Mouse (Mus musculus) midbrain, embryonic 12.5 days (tissue): ENCODE results near the gene Naip2. TPM values are rescaled to one million over a fixed set of nuclear protein-coding genes. Genes with fewer than 3 reads are reported as not detected.
A peak's percentile ranks its signal among the peaks of the same experiment; 100 is the strongest.
"Not testable (repeated sequence)": the region's sequence is repeated elsewhere in the genome, so short reads cannot be mapped to it uniquely, and the experiment has no call there.

ENCODE experiments used
- ATAC-seq: fragments of 200-750 bp; cut with Nextera tagmentation; 2 replicates; pipeline ENCODE4 v1.8.0; 2017; ENCODE audit warnings: low read depth, moderate TSS enrichment, moderate library complexity; ENCODE audit not compliant: low FRiP score
- H3K27ac ChIP-seq: fragments of 300-500 bp; sonication (generic); replicated peaks from 2 replicates; pipeline ENCODE4 v1.5.1; 2016; ENCODE audit warnings: mild to moderate bottlenecking
- H3K27me3 ChIP-seq: fragments of 300-500 bp; sonication (generic); 2 replicates; pipeline ENCODE4 v1.6.1; 2016; ENCODE audit warnings: mild to moderate bottlenecking
- H3K36me3 ChIP-seq: fragments of 300-500 bp; sonication (generic); 2 replicates; pipeline ENCODE4 v1.6.1; 2016
- H3K4me1 ChIP-seq: fragments of 300-500 bp; sonication (generic); 2 replicates; pipeline ENCODE4 v1.6.1; 2016
- H3K4me2 ChIP-seq: fragments of 300-500 bp; sonication (generic); replicated peaks from 2 replicates; pipeline ENCODE4 v1.6.1; 2016; ENCODE audit warnings: mild to moderate bottlenecking, moderate library complexity
- H3K4me3 ChIP-seq: fragments of 300-500 bp; sonication (generic); 2 replicates; pipeline ENCODE4 v1.5.1; 2016; ENCODE audit warnings: mild to moderate bottlenecking
- H3K9ac ChIP-seq: fragments of 300-500 bp; sonication (generic); replicated peaks from 2 replicates; pipeline ENCODE4 v1.6.1; 2016; ENCODE audit warnings: mild to moderate bottlenecking, moderate library complexity
- H3K9me3 ChIP-seq: fragments of 300-500 bp; sonication (generic); 2 replicates; pipeline ENCODE4 v1.6.1; 2016; ENCODE audit warnings: mild to moderate bottlenecking
- WGBS: fragments of 180-500 bp; shearing (Covaris S2); methylation state at CpG from one replicate; pipeline ENCODE4 v1.1.7; 2016; 5-methylcytosine and 5-hydroxymethylcytosine counted together
- polyA plus RNA-seq: library from polyadenylated mRNA; unstranded; fragments of >200 nt; fragmentation: Nextera tagmentation; extraction: Ambion mirVana; gene quantifications from 2 replicates; pipeline ENCODE4 v1.2.1, GENCODE M21; 2016

Gene Naip2
- polyA plus RNA-seq = 0.34 TPM in 1 of 2 replicates, not detected in the other

DNA sequence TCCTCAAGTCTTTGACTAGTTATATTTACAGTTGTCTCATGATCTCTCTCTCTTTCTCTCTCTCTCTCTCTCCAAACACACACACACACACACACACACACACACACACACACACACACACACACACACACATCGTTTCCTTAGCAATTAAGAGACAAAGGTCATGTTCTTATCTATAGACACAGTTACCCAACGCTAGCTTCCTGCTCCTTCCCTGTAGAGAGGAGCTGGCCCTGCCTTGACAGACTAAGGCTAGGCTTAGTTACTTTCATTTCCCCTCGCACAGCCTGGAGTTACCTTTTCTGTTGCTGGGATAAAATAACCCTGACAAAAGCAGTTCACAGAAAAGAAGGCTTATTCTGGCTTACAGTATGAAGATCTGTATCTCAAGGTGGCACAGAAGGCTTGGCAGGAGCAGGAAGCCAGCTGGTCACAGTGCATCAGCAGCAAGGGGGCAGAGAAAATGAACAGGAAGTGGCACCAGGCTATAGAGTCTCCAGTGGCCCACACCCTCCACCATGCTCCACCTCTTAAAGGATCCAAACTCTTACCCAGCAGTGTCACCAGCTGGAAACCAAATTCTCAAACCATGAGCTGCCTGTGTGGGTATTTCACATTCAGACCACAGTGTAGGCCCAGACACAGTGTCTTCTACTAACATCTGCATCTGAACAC is at the start of gene Naip2:
Gene Naip2, minus strand, starts transcription at position 434 of the 675 bp plus-strand sequence.
- H3K4me2 ChIP-seq, ATAC-seq: not testable (repeated sequence)
- 91% methylated on average over 3 of the region's 3 CpGs for WGBS

DNA sequence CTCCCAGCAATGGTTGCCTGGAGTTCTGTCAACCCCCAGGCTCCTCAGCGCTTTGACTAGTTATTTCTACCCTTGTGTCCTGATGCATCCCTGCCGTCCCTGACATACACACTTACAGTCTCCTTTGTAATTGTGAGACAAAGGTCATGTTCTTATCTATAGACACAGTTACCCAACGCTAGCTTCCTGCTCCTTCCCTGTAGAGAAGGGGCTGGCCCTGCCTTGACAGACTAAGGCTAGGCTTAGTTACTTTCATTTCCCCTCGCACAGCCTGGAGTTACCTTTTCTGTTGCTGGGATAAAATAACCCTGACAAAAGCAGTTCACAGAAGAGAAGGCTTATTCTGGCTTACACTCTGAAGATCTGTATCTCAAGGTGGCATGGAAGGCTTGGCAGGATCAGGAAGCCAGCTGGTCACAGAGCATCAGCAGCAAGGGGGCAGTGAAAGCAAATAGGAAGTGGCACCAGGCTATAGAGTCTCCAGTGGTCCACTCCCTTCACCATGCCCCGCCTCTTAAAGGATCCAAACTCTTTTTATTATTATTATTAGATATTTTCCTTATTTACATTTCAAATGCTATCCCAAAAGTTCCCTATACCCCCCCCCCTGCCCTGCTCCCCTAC is 45.1 kb upstream of the Naip2 start:
- not testable (repeated sequence) for H3K4me3 ChIP-seq, H3K4me1 ChIP-seq, H3K9ac ChIP-seq, H3K4me2 ChIP-seq, H3K36me3 ChIP-seq, ATAC-seq, H3K27ac ChIP-seq, H3K27me3 ChIP-seq, H3K9me3 ChIP-seq
- whole genome bisulfite sequencing = 80% methylated on average over 5 of the region's 5 CpGs

More for the DNA sequence above, at the start of gene Naip2:
- H3K36me3 ChIP-seq, H3K9me3 ChIP-seq, H3K4me1 ChIP-seq, H3K9ac ChIP-seq, H3K27ac ChIP-seq, H3K27me3 ChIP-seq, H3K4me3 ChIP-seq: not testable (repeated sequence)

- H3K27ac ChIP-seq, H3K9me3 ChIP-seq, H3K4me1 ChIP-seq, H3K36me3 ChIP-seq, H3K27me3 ChIP-seq, H3K4me3 ChIP-seq, H3K9ac ChIP-seq, ATAC-seq, H3K4me2 ChIP-seq: not testable (repeated sequence)
- WGBS = 79% methylated on average over 4 of the region's 4 CpGs
These were observed 44.3 kb upstream of the Naip2 start, which contains the start of gene Naip5 for GRCm38 (mm10) chr13:100246223-100246622. Naip5 (minus strand) TSS chr13:100246323.

GRCm38 (mm10) chr13:100243702-100244101 is 41.8 kb upstream of the Naip2 start:
- Histone ChIP-seq H3K4me2 (no peak overlapping the region), H3K9ac (no peak overlapping the region), H3K27me3 (no peaks in the 10 kb centered on the region), H3K4me3 (no peak overlapping the region), H3K4me1 (no peaks in the 10 kb centered on the region), H3K9me3 (no peaks in the 10 kb centered on the region), H3K27ac (no peak overlapping the region), H3K36me3 (no peaks in the 10 kb centered on the region)
- ATAC-seq = peak; percentile 41

- H3K9ac ChIP-seq, H3K27ac ChIP-seq, H3K9me3 ChIP-seq, H3K4me2 ChIP-seq, H3K4me1 ChIP-seq, H3K4me3 ChIP-seq, ATAC-seq, H3K27me3 ChIP-seq, H3K36me3 ChIP-seq: not testable (repeated sequence)
- 78% methylated on average over 1 of the region's 1 CpGs for WGBS
These were observed 11.8 kb upstream of the Naip2 start for GRCm38 (mm10) chr13:100213683-100214082.

DNA sequence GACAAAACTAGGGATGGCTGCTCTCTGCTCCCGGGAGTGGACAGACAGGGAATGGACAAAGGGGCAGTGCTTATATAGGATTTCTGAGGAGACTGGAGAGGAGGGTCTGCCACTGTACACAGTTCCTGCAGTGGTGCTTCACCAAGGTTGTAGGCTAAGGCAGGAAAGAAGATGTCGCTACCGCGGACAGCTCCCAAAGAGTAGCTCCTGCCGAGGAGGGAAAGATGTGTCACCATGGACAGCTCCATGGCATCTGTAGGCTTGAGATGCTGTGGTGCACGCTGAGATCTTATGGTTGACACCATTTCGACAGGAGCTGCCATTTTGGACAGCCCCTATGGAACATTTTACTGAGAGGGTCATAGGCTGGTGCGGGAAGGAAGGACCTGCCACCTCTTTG is 8.6 kb upstream of the Naip2 start:
- 37% methylated on average over 8 of the region's 8 CpGs for WGBS
- Histone ChIP-seq H3K4me3 (no peak overlapping the region), H3K9ac (no peak overlapping the region), H3K36me3 (no peaks in the 10 kb centered on the region), H3K27ac (no peak overlapping the region), H3K4me1 (no peaks in the 10 kb centered on the region), H3K9me3 (no peaks in the 10 kb centered on the region), H3K4me2 (no peak overlapping the region), H3K27me3 (no peaks in the 10 kb centered on the region)
- no peak for ATAC-seq

DNA sequence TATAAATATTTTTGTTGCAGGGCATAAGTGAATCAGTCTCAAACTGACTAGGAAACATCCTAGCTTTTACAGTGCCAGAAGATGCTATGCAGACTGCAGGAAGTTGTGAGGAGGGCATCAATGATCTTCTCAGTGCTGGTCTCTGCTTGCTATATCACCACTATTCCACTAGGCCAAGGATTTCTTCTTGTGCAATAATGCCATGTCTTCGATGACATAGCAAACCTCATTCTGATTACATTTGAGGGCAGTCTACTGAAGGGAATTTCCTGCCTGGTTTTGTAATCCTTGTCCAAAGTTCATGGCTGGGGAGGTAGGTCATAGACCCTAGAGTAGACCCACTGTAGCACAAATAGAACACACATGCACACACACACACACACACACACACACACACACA is 1.4 kb upstream of the Naip2 start:
- ATAC-seq = no peak
- WGBS = 83% methylated on average over 1 of the region's 1 CpGs
- H3K9me3 ChIP-seq = no peaks in the 10 kb centered on the region

GRCm38 (mm10) chr13:100200778-100201177 is 1.1 kb downstream of the Naip2 start:
- H3K4me1 ChIP-seq = no peaks in the 10 kb centered on the region
- no peaks in the 10 kb centered on the region for H3K9me3 ChIP-seq
- no peak overlapping the region for H3K4me3 ChIP-seq
- no peaks in the 10 kb centered on the region for H3K27me3 ChIP-seq
- ATAC-seq = no peak
- H3K4me2 ChIP-seq = no peak overlapping the region
- H3K9ac ChIP-seq = no peak overlapping the region
- H3K36me3 ChIP-seq = no peaks in the 10 kb centered on the region
- no peak overlapping the region for H3K27ac ChIP-seq

More for the DNA sequence above, 1.4 kb upstream of the Naip2 start:
- Histone ChIP-seq H3K27me3 (no peaks in the 10 kb centered on the region), H3K4me1 (no peaks in the 10 kb centered on the region), H3K4me3 (no peak overlapping the region), H3K27ac (no peak overlapping the region), H3K9ac (no peak overlapping the region), H3K4me2 (no peak overlapping the region), H3K36me3 (no peaks in the 10 kb centered on the region)

DNA sequence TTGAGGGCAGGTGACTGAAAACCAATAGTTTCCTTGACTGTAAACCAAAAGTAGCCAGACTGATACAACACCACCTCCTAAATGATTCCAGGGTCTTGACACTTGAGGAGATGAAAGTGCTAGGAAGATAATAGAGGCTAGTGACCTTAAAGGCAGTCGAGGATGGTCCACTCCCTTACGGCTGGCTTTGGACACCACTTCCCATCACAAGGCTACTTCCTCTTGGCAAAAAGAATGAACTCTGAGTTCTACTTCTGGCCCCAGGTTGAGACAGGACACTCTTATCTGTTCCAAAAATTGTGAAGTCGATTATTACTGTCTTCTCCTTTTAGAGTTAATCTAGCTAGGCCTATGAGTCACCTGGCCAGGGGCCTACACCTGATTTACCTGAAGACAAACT is 6.5 kb downstream of the Naip2 start:
- no peaks in the 10 kb centered on the region for H3K9me3 ChIP-seq
- H3K4me1 ChIP-seq = no peaks in the 10 kb centered on the region
- H3K4me3 ChIP-seq = no peak overlapping the region
- H3K9ac ChIP-seq = no peak overlapping the region
- H3K4me2 ChIP-seq = no peak overlapping the region
- H3K27ac ChIP-seq = no peak overlapping the region
- no peak for ATAC-seq
- no peaks in the 10 kb centered on the region for H3K36me3 ChIP-seq
- 89% methylated on average over 3 of the region's 3 CpGs for WGBS
- H3K27me3 ChIP-seq = no peaks in the 10 kb centered on the region

DNA sequence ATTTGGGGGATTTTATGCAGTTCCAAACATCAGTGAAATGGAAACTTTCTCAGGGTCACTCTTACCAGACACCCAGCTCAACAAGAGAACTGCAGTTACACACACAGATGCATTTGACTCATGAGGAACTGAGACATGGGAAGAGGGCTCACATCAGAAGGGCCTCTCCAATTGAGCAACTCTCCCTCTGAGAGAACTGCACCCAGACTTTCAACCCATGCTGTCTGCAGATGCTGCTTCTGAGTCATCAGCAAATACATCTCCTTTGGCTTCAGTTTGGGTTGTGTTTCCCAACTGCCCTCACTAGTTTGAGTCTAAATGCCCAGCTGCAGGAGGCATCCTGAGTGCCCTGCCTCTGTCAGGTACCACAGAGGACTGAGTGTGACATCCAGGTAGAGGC is 18.8 kb downstream of the Naip2 start:
- H3K27ac ChIP-seq, ATAC-seq, H3K9me3 ChIP-seq, H3K9ac ChIP-seq, H3K36me3 ChIP-seq, H3K27me3 ChIP-seq, H3K4me1 ChIP-seq, H3K4me3 ChIP-seq, H3K4me2 ChIP-seq: not testable (repeated sequence)

DNA sequence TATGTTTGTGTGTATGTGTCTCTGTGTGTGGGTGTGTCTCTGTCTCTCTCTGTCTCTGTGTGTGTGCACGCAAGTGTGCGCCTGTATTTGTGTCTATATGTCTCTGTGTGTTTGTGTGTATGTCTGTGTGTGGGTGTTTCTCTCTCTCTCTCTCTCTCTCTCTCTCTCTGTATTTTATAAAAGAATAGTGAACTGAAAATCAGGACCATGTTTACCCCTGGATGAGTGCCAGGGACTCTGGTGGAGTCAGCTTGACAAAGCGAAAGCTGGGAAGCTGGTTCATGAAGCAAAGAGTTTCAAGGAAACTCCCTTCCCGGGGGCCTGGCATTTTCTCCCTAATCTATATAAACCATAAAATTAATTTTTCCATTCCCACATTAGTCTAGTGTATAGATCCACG is 27.5 kb downstream of the Naip2 start:
- not testable (repeated sequence) for ATAC-seq, H3K36me3 ChIP-seq, H3K9ac ChIP-seq, H3K27ac ChIP-seq, H3K9me3 ChIP-seq, H3K4me3 ChIP-seq, H3K4me2 ChIP-seq, H3K27me3 ChIP-seq, H3K4me1 ChIP-seq
- WGBS = 87% methylated on average over 4 of the region's 5 CpGs

- H3K4me2 ChIP-seq, H3K27ac ChIP-seq, ATAC-seq, H3K27me3 ChIP-seq, H3K4me3 ChIP-seq, H3K4me1 ChIP-seq, H3K9ac ChIP-seq, H3K36me3 ChIP-seq, H3K9me3 ChIP-seq: not testable (repeated sequence)
- WGBS = 73% methylated on average over 2 of the region's 2 CpGs
These were observed 35.5 kb downstream of the Naip2 start for GRCm38 (mm10) chr13:100166378-100166777.

DNA sequence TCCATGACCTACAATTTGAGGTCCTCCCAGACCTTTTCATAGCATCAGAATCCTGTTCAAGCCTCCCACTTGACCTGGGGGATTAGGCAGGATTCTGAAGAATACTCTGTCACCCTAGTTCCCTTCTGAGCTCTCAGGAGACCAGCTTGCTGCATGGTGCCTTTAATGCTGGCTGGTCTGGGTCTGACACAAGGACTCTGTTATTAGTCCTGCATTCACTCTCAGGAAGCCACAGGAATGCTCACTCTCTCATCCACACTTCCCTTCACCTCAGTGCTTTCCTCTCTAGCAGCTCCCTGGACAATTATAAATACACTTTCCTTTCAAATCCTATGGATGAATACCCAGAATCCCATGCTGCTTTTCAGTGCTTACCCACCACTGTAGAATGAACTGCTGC is 39.4 kb downstream of the Naip2 start:
- not testable (repeated sequence) for H3K9me3 ChIP-seq, H3K36me3 ChIP-seq, H3K4me1 ChIP-seq, H3K9ac ChIP-seq, H3K4me3 ChIP-seq, H3K27me3 ChIP-seq, ATAC-seq, H3K4me2 ChIP-seq, H3K27ac ChIP-seq
